Mouse (Mus musculus) intestine, embryonic 16.5 days (tissue): ENCODE measurements around the gene Gm45062. TPM values are rescaled to one million over a fixed set of nuclear protein-coding genes. Genes with fewer than 3 reads are reported as not detected.
A peak's percentile ranks its signal among the peaks of the same experiment; 100 is the strongest.

ENCODE experiments used
- ATAC-seq: fragments of 200-750 bp; cut with Nextera tagmentation; 2 replicates; pipeline ENCODE4 v1.8.0; 2017; ENCODE audit warnings: moderate TSS enrichment, moderate library complexity
- H3K27ac ChIP-seq: fragments of 300-500 bp; sonication (generic); 2 replicates; pipeline ENCODE4 v1.5.1; 2014; ENCODE audit warnings: mild to moderate bottlenecking, low read length
- H3K27me3 ChIP-seq: fragments of 300-500 bp; sonication (generic); replicated peaks from 2 replicates; pipeline ENCODE4 v1.6.1; 2014; ENCODE audit warnings: low read length, control low read depth, mixed read lengths; ENCODE audit not compliant: control insufficient read depth, insufficient read depth
- H3K36me3 ChIP-seq: fragments of 300-500 bp; sonication (generic); 2 replicates; pipeline ENCODE4 v1.6.1; 2014; ENCODE audit warnings: low read length, control low read depth; ENCODE audit not compliant: control insufficient read depth, insufficient read depth
- H3K4me1 ChIP-seq: fragments of 300-500 bp; sonication (generic); 2 replicates; pipeline ENCODE4 v1.6.1; 2014; ENCODE audit warnings: low read length, control low read depth, mixed read lengths; ENCODE audit not compliant: control insufficient read depth, insufficient read depth
- H3K4me2 ChIP-seq: fragments of 300-500 bp; sonication (generic); 2 replicates; pipeline ENCODE4 v1.6.1; 2014; ENCODE audit warnings: low read depth, low read length, control low read depth
- H3K4me3 ChIP-seq: fragments of 300-500 bp; sonication (generic); 2 replicates; pipeline ENCODE4 v1.5.1; 2014; ENCODE audit warnings: mild to moderate bottlenecking, low read length
- H3K9ac ChIP-seq: fragments of 300-500 bp; sonication (generic); 2 replicates; pipeline ENCODE4 v1.6.1; 2014; ENCODE audit warnings: low read depth, low read length
- H3K9me3 ChIP-seq: fragments of 300-500 bp; sonication (generic); 2 replicates; pipeline ENCODE4 v1.6.1; 2016; ENCODE audit warnings: low read length, control low read depth; ENCODE audit not compliant: control insufficient read depth
- WGBS: fragments of 180-500 bp; shearing (Covaris S2); extraction: QIAGEN DNeasy Blood & Tissue Kit; methylation state at CpG from one replicate; pipeline ENCODE4 v1.1.7; 2014; 5-methylcytosine and 5-hydroxymethylcytosine counted together
- polyA plus RNA-seq: library from polyadenylated mRNA; unstranded; fragments of >200 nt; fragmentation: Nextera tagmentation; extraction: Ambion mirVana; gene quantifications from 2 replicates; pipeline ENCODE4 v1.2.1, GENCODE M21; 2015

The Gm45062 gene
- polyA plus RNA-seq, 1 experiment from 2014 or later = 6.2 TPM

DNA sequence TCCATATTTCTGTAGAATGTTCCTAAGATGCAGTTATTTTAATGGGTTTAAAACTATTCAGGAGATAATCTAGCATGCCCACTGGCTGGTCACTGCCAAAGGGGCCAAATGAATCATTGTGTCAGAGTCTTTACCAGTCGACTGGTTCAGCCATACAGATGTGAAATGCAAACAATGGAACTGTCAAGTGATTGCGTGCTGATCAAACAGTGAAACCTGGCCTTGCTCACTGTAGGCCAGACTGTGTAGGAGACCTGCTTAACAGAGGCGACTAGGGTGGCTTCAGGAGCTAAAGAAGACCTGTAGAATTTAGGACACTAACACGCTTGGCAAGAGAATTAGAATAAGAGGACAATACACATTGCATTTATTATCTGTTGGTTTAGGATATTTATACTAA, 135.8 kb downstream of the Gm45062 start:
- Histone ChIP-seq H3K27me3 (no peaks in the 10 kb centered on the region), H3K4me2 (no peak overlapping the region), H3K27ac (no peak overlapping the region), H3K36me3 (no peaks in the 10 kb centered on the region), H3K4me1 (no peaks in the 10 kb centered on the region), H3K9ac (no peak overlapping the region), H3K4me3 (no peak overlapping the region), H3K9me3 (no peaks in the 10 kb centered on the region)
- WGBS = 52% methylated on average over 4 of the region's 4 CpGs
- ATAC-seq = 0 out of 2 replicates have a peak, but pooled peaks have one; percentile 33

DNA sequence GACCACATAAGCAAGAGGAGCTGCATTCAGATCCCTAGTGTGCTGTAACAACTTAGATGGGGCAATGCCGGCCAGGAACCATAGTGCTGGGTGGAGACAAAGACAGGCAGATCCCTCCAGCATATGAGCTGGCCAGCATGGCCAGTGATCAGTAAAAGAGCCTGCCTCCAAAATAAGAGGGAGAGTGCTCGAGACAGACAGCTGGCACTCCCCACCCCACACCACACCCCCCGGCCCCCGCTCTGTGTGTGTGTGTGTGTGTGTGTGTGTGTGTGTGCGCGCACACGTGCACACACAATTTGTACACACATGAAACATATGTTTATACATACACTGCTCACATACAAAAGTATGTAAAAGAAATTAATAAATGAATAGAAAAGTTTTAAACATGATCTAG, 138.0 kb downstream of the Gm45062 start:
- H3K9me3 ChIP-seq = no peaks in the 10 kb centered on the region
- H3K4me3 ChIP-seq = no peak overlapping the region
- no peak overlapping the region for H3K9ac ChIP-seq
- H3K36me3 ChIP-seq = no peaks in the 10 kb centered on the region
- 80% methylated on average over 7 of the region's 7 CpGs for WGBS
- no peaks in the 10 kb centered on the region for H3K4me1 ChIP-seq
- no peak for ATAC-seq
- no peaks in the 10 kb centered on the region for H3K27me3 ChIP-seq
- H3K27ac ChIP-seq = no peak overlapping the region
- H3K4me2 ChIP-seq = no peak overlapping the region

DNA sequence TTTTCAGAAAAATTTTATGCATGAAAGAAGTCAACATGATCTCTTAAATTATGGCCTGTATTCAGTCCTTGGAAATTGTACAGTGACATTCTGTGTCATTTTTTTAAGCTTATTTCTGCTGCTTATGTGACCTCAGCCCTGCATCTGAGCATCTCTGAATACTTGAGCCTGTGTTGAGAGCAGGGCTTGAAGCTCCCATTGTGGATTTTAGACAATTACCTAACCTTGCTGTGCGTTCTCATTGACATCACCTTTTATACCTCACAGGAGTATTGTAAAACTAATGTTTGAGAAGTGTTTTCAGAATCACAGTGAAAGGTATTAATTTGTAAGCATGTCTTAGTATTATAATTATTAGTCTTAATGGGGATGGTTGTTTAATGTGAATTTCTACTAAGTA, 140.5 kb downstream of the Gm45062 start:
- Histone ChIP-seq H3K9ac (no peak overlapping the region), H3K36me3 (no peaks in the 10 kb centered on the region), H3K4me3 (no peak overlapping the region), H3K27me3 (no peaks in the 10 kb centered on the region), H3K4me2 (no peak overlapping the region), H3K4me1 (no peaks in the 10 kb centered on the region), H3K27ac (no peak overlapping the region), H3K9me3 (no peaks in the 10 kb centered on the region)
- WGBS = 84% methylated on average over 1 of the region's 1 CpGs
- no peak for ATAC-seq

DNA sequence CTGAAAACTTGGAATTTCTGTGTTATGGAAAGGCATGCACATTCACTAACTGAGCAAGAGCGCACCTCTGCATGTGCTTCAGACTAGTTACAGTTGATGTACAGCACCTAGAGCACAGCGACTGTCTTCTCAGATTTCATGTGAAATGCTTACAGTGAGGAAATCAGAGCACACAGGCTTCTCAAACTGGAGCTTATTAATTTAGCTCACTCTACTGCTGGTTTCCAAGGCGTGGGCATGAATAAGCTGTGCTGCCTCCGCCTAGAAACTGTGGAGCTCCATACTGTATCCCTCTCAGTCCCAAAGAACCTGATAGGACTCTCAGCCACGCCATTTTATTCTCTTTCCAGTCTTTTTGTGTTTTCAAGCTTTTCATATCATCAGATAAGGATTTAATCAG, 143.9 kb downstream of the Gm45062 start:
- no peaks in the 10 kb centered on the region for H3K27me3 ChIP-seq
- H3K9ac ChIP-seq = no peak overlapping the region
- 90% methylated on average over 5 of the region's 5 CpGs for WGBS
- no peak overlapping the region for H3K4me2 ChIP-seq
- H3K4me1 ChIP-seq = no peaks in the 10 kb centered on the region
- no peak overlapping the region for H3K27ac ChIP-seq
- no peaks in the 10 kb centered on the region for H3K9me3 ChIP-seq
- H3K4me3 ChIP-seq = no peak overlapping the region
- no peak for ATAC-seq
- H3K36me3 ChIP-seq = no peaks in the 10 kb centered on the region

DNA sequence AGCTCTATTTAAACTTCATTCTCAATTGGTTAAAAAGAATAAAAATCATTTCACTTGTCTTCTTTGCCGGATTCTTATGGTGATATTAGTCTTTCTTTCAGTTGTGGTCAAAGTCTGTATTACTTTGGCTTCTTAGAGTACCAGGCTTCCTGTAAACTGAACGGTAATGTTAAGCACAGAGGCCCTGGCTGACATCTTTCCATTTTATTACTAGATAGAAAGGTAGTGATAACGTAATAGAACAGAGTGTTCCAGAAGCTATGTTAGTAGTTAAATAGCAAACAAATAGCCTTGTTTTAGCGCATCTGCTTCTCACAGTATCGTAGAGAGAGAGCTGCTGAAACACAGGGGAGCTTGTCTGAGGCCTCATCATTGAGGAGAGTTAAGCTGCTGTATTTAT, 146.6 kb downstream of the Gm45062 start:
- no peak for ATAC-seq
- no peaks in the 10 kb centered on the region for H3K4me1 ChIP-seq
- no peak overlapping the region for H3K4me2 ChIP-seq
- H3K9me3 ChIP-seq = no peaks in the 10 kb centered on the region
- H3K27me3 ChIP-seq = no peaks in the 10 kb centered on the region
- H3K4me3 ChIP-seq = no peak overlapping the region
- H3K36me3 ChIP-seq = no peaks in the 10 kb centered on the region
- no peak overlapping the region for H3K27ac ChIP-seq
- 78% methylated on average over 5 of the region's 5 CpGs for WGBS
- no peak overlapping the region for H3K9ac ChIP-seq

DNA sequence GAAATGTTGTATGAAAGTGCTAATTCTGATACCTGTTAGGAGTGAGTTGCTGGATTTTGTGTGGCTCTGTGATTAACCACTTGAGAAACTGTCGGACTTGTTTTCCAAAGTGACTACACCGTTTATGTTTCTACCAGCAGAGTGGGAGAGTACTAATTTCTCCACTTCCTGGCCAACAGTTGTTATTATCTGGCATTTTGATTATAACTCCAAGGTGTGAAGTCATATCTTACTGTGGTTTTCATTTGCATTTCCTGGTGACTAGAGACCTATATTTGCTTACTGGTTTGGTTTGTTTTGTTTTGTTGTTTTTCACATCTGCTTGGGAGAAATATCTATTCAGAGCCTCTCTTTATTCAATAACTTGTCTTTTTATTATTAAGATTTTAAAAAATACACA, 149.1 kb downstream of the Gm45062 start:
- Histone ChIP-seq H3K36me3 (no peaks in the 10 kb centered on the region), H3K4me2 (no peak overlapping the region), H3K4me1 (no peaks in the 10 kb centered on the region), H3K27ac (no peak overlapping the region), H3K27me3 (no peaks in the 10 kb centered on the region), H3K4me3 (no peak overlapping the region), H3K9me3 (no peaks in the 10 kb centered on the region), H3K9ac (no peak overlapping the region)
- no peak for ATAC-seq
- 79% methylated on average over 2 of the region's 2 CpGs for WGBS

DNA sequence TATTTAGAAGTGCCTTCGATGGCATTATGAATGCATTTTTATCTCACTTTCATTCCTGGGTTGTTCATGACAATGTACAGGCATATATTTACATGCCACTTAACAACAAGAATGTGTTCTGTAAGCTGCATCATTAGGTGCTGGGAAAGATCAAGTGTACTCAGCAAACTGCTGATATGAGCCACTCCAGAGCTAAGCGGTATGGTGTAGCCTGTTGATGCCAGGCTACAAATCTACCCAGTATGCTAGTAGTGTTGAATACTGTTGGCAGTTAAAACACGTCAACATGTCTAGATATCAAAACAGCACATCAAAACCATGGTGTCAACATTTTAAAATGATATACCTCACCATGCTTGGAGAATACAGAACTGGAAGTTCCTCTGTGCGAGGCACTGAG, 150.6 kb downstream of the Gm45062 start:
- Histone ChIP-seq H3K4me2 (no peak overlapping the region), H3K4me3 (no peak overlapping the region), H3K4me1 (no peaks in the 10 kb centered on the region), H3K9me3 (no peaks in the 10 kb centered on the region), H3K9ac (no peak overlapping the region), H3K27me3 (no peaks in the 10 kb centered on the region), H3K27ac (no peak overlapping the region), H3K36me3 (no peaks in the 10 kb centered on the region)
- 91% methylated on average over 4 of the region's 4 CpGs for whole genome bisulfite sequencing
- ATAC-seq = no peak

DNA sequence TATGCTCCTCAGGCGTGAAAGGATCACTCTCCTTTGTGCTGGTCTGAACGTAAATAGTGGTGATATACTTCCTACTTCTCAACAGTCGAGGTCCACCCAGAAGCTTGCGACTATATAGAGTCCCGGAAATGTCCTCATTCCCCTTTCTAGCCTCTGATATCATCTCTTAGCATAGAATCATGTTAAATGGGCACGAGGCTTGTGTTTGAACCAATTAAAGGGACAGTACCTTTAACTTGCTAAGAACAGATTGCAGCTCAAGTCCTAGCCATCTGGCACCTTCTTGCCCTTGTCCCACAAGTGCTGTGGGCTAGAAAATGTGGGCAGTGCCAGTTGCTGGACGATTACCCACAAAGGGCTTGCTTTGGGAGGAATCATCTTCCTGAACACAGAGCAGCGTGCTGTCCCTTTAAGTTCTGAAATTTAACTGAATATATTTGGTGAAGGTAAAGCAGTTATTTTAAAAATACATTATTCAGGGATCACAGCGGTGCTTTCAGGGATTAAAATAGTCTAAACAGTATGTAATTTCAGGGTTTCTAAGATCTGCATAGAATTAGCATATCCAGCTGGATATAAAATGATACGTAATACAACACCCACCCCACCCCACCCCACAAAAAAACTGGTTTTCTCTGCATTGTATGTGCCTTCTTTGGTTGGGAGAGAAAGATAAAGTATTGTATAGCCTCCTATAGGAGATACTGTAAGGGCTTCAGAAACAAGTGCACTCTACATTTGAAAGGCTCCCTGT, 153.8 kb downstream of the Gm45062 start:
- H3K9me3 ChIP-seq = no peaks in the 10 kb centered on the region
- no peaks in the 10 kb centered on the region for H3K27me3 ChIP-seq
- H3K36me3 ChIP-seq = no peaks in the 10 kb centered on the region
- no peak overlapping the region for H3K4me2 ChIP-seq
- no peak overlapping the region for H3K27ac ChIP-seq
- ATAC-seq = no peak
- H3K4me1 ChIP-seq = no peaks in the 10 kb centered on the region
- H3K9ac ChIP-seq = no peak overlapping the region
- no peak overlapping the region for H3K4me3 ChIP-seq
- WGBS = 75% methylated on average over 10 of the region's 10 CpGs

DNA sequence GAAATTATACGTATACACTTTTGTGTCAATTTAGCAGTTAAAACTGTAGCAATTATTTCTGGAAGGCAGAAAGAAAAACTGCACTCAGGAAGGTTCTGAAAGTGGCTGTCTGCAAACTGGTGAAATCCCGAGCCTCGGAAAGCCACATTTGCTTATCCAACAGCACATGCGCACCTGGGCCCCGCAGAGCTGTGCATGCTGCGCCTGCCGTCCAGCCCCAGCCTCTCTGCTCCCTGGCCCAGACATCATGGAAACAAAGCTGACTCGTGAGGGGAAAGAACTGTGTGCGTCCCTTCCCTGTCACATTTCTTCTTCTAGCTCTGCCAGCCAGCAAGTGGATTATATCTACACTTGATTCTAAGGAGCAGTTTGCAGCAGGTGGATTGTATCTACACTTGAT, 154.8 kb downstream of the Gm45062 start:
- WGBS = 63% methylated on average over 9 of the region's 9 CpGs
- 0 out of 2 replicates have a peak, but pooled peaks have one; percentile 51 for ATAC-seq
- H3K27ac ChIP-seq = no peak overlapping the region

DNA sequence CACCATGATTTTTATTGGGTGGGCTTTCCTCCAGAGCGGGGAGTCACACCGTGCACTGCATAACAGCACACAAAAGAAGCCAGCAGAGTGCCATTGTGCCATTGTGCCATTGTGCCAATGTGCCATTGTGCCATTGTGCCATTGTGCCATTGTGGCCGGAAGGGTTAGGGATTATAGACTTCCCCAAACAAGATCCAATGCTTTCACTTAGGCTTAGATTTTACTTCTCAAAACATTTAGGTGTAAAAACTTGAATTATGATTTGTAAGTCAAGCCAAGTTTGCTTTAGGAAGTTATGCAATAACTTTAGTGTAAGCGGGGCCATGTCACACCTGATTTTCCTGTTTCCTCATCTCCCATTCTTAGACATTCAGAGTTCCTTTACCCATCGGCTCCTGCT, 156.6 kb downstream of the Gm45062 start:
- Histone ChIP-seq H3K36me3 (no peaks in the 10 kb centered on the region), H3K4me1 (0 out of 2 replicates have a peak, but pooled peaks cover 1% of the 10 kb centered on the region), H3K9me3 (no peaks in the 10 kb centered on the region), H3K27ac (no peak overlapping the region), H3K27me3 (no peaks in the 10 kb centered on the region), H3K4me2 (no peak overlapping the region), H3K4me3 (no peak overlapping the region), H3K9ac (no peak overlapping the region)
- ATAC-seq = no peak
- 90% methylated on average over 5 of the region's 5 CpGs for WGBS

More for the DNA sequence above, 154.8 kb downstream of the Gm45062 start:
- H3K4me3 ChIP-seq = no peak overlapping the region
- no peak overlapping the region for H3K9ac ChIP-seq
- no peaks in the 10 kb centered on the region for H3K9me3 ChIP-seq
- no peaks in the 10 kb centered on the region for H3K27me3 ChIP-seq
- no peaks in the 10 kb centered on the region for H3K36me3 ChIP-seq
- H3K4me2 ChIP-seq = no peak overlapping the region
- no peaks in the 10 kb centered on the region for H3K4me1 ChIP-seq
